Mouse (Mus musculus) G1E (cell line): ENCODE measurements around the gene Pou5f1. TPM values are rescaled to one million over a fixed set of nuclear protein-coding genes. Genes with fewer than 3 reads are reported as not detected.

Experiments used
- ATAC-seq: 2 replicates; pipeline ENCODE4 v1.8.0; 2016; ENCODE audit warnings: mild to moderate bottlenecking; ENCODE audit not compliant: insufficient number of reproducible peaks, poor library complexity, low FRiP score, severe bottlenecking; ENCODE audit errors: extremely low read depth
- DNase-seq: peaks from one replicate; pipeline ENCODE4 v3.0.0; 2012; ENCODE audit warnings: low spot score
- H3K27me3 ChIP-seq: 2 replicates; pipeline ENCODE4 v1.6.1; 2012; ENCODE audit warnings: mild to moderate bottlenecking, low read length, inconsistent platforms; ENCODE audit not compliant: insufficient read depth
- H3K36me3 ChIP-seq: replicated peaks from 2 replicates; pipeline ENCODE3; 2012; ENCODE audit warnings: mild to moderate bottlenecking, inconsistent platforms
- H3K4me1 ChIP-seq: 2 replicates; pipeline ENCODE4 v1.6.1; 2012; ENCODE audit warnings: low read depth, low read length, inconsistent platforms, mixed read lengths; ENCODE audit not compliant: insufficient read depth
- H3K4me3 ChIP-seq: 2 replicates; pipeline ENCODE4 v1.5.1; 2012; ENCODE audit warnings: low read depth, mild to moderate bottlenecking, inconsistent platforms, low read length, moderate library complexity, mixed read lengths
- H3K9me3 ChIP-seq: replicated peaks from 2 replicates; pipeline ENCODE4 v1.6.1; 2012; ENCODE audit warnings: inconsistent platforms
- CTCF ChIP-seq: IDR thresholded peaks from 2 replicates; pipeline ENCODE4 v1.5.1; 2012; ENCODE audit warnings: low read depth, low read length, inconsistent platforms, mixed read lengths
- GATA1 ChIP-seq: IDR thresholded peaks from 2 replicates; pipeline ENCODE4 v1.6.1; 2012; ENCODE audit warnings: borderline replicate concordance, low read length, inconsistent platforms, mixed read lengths
- GATA2 ChIP-seq: IDR thresholded peaks from 2 replicates; pipeline ENCODE4 v1.6.1; 2012; ENCODE audit warnings: low read depth, low read length, inconsistent platforms, borderline replicate concordance
- POLR2AphosphoS5 ChIP-seq: IDR thresholded peaks from 2 replicates; pipeline ENCODE4 v1.6.1; 2012; ENCODE audit warnings: low read depth, low read length, inconsistent platforms; ENCODE audit not compliant: insufficient replicate concordance
- TAL1 ChIP-seq: conservative IDR thresholded peaks from 2 replicates; pipeline ENCODE4 v1.6.1; 2012; ENCODE audit warnings: low read depth, low read length, inconsistent platforms, mixed read lengths
- polyA plus RNA-seq: library from polyadenylated mRNA; stranded (reverse); fragments of >175 nt; gene quantifications from 2 replicates; pipeline ENCODE4 v1.2.3, GENCODE M21; 2012
- total RNA-seq, 2 experiments: library from RNA; stranded (forward) in 1 of 2; stranded (reverse) in 1 of 2; fragments of 200-1000 nt in 1 of 2; fragments of >200 nt in 1 of 2; fragmentation: Nextera tagmentation in 1 of 2; gene quantifications; 2 replicates each; pipeline ENCODE4 v1.2.3; 2014 to 2017

Gene Pou5f1
- total and polyA plus RNA-seq, 3 experiments = 0.11 TPM; not detected in 2

DNA sequence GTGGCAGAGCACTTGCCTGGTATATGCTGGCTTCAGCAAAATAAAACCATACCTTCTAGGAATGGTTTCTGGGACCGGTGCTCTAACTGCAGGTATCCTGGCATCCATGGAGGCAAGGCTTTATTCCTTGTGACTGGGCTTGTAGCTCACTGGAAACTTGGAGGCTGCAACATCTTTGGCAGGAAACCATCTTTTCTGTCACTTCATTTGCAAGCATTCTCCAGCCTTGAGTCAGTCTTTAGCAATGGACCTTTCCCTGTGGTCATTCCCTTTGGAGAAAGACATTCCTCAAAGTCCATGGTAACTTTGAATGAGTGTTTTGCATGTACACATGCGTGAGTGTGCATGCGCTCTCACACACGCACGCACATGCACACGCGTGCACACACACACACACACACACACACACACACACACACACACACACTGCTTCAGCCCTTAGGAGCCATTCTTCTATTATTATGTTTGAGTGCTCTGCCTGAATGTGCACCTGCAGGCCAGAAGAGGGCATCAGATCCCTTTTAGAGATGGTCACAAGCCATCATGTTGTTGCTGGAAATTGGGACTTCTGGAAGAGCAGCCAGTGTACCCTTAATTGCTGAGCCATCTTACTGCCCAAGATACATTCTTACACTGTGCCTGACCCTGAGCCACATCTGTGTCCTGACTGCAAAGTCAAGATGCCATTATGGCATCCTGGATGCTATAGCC lies 7.3 kb downstream of the Pou5f1 start:
- no peak for TF ChIP-seq GATA2
- ATAC-seq (no peak), DNase-seq (no peak)
- Histone ChIP-seq H3K4me1 (peaks cover 38% of the 10 kb centered on the region), H3K4me3 (no peak overlapping the region), H3K36me3 (peaks cover 39% of the 10 kb centered on the region), H3K9me3 (no peaks in the 10 kb centered on the region), H3K27me3 (peaks cover 14% of the 10 kb centered on the region)

DNA sequence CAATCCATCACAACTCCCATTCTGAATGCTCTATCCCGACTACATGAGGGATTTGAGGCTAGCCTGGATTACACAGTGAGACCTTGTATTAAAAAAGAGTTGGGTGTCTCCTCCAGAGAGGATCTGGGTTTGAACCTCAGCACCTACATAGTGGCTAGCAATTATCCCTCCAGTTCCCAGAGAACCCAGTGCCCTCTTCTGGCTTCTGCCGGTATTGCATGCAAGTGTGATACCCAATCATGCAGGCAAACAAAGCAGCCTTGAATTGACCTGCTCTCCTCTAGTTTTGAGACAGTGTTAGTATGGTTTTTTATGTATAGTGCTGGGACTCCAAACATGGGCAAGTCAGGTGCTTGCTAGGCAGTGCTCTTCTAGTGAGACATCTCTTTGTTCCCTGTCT lies 8.1 kb downstream of the Pou5f1 start:
- Histone ChIP-seq H3K36me3 (peaks cover 46% of the 10 kb centered on the region), H3K4me1 (peaks cover 42% of the 10 kb centered on the region), H3K27me3 (peaks cover 8% of the 10 kb centered on the region), H3K9me3 (no peaks in the 10 kb centered on the region), H3K4me3 (no peak overlapping the region)
- peak; percentile 29 for DNase-seq
- no peak for ATAC-seq
- TF ChIP-seq TAL1 = no peak
- peak; percentile 89 for TF ChIP-seq CTCF

DNA sequence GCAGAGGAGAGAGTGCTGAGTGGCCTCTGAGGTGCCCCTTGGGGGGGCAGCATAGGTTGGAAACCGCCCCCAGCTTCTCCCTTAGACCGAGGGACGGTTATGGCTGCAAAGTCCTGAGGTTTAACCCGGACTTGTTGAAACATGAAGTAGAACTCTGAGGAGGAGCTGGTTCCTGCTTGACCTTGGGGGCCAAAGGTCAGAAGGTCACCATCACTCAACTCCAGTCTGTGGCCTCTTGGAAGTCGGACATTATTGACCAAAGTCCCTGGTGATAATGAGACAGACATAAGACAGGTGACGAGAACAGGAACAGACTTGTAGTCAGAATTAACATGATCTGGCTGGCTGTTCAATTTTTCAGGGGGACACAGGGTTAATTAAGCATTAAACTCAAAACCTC lies 8.9 kb downstream of the Pou5f1 start:
- no peak for ATAC-seq
- no peak for TF ChIP-seq GATA1
- TF ChIP-seq CTCF = no peak
- TF ChIP-seq TAL1 = no peak
- TF ChIP-seq GATA2 = no peak
- TF ChIP-seq POLR2AphosphoS5 = no peak
- no peak for DNase-seq
- Histone ChIP-seq H3K27me3 (no peaks in the 10 kb centered on the region), H3K9me3 (no peaks in the 10 kb centered on the region), H3K4me3 (peak overlapping the region; percentile 46; the same call in 1 of the 2 replicates), H3K4me1 (peaks cover 42% of the 10 kb centered on the region), H3K36me3 (peaks cover 51% of the 10 kb centered on the region)

DNA sequence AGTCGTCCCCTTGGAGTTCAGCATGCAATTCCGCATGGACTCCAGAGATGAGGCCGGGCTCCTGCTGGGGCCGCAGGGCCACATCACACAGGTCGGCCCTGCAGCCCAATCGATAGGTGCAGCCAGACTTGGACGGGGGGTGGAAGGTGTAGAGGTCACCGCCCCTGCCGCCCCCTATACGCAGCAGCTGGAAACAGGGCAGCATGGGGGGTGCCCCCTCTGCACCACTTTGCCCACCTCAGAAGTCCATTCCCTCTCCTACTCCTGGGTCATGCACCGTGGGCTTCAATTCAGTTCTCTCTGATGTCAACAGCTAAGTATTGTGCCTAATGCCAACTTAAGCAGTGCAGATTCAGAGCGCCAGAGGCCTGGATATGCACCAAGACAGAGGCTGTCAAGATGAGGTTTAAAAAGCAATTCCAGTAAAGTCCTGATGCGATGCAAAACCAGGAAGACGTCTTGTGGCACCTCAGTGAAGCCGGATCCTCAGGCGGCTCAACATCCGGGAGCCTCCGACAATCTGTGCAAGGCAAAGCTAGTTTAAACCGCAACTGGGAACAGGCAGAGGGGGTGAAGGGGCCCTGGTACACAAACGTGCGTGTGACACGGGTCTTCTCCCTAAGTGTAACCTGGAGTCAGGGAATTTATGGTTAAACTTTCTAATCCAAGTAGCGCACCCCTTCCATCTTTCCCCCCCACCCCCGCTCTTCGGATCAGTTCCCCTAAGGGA lies 10.3 kb downstream of the Pou5f1 start:
- Histone ChIP-seq H3K27me3 (no peaks in the 10 kb centered on the region), H3K36me3 (peaks cover 64% of the 10 kb centered on the region), H3K4me1 (peaks cover 42% of the 10 kb centered on the region), H3K4me3 (peak overlapping the region; percentile 73), H3K9me3 (no peaks in the 10 kb centered on the region)
- no peak for TF ChIP-seq GATA2
- no peak for TF ChIP-seq POLR2AphosphoS5
- no peak for TF ChIP-seq GATA1
- no peak for TF ChIP-seq TAL1
- TF ChIP-seq CTCF = no peak
- ATAC-seq (no peak), DNase-seq (no peak)

DNA sequence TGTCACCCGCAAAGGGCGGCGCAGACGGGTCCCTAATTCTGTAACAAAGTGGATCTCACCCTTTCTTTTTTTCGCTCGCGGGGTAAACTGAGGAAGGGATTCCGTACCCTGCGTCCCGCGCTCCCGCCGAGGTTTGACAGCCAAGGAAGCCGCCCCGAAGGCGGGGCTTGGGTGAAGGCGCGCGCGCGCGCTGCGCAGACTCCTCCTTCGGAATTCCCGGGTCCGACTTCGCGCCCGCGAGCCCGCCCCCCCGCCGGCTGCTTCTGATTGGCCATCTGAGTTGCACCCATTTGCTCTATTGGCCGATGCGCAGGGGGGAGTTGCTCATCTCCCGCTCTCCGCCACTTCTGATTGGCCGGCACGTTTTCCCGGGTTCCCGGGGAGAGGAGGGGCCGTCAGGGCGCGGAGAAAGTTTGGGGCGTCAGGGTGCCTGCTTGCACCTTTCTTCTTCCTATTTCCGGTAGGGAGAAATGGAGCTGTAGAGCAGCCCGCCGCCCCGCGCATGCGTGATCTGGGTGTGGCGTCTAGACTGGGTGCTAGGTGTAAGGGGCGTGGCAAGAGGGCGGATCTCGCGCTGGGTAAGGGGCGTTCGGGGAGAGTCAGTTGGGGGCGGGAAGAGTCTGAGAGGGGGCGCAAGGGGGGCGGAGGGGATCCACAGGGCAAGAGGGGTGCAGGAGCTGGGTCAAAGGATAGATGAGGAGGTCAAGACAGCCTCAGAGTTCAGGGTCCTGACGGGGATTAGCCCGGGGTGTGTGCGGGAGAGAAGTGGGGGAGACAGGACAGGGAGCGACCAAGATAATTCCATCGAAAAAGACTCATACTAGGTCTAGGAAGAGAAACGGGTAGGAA lies 11.1 kb downstream of the Pou5f1 start, which contains the start of the genes Tcf19 and Cchcr1:
Gene Tcf19 (minus strand): TSS at position 173 of the 849 bp plus-strand sequence.
Gene Cchcr1 (plus strand): TSS at position 449 of the 849 bp plus-strand sequence.
- peaks cover 42% of the 10 kb centered on the region for H3K4me1 ChIP-seq
- ATAC-seq = peak; percentile 97
- peaks cover 72% of the 10 kb centered on the region for H3K36me3 ChIP-seq
- H3K4me3 ChIP-seq = peak within 1 kb of the TSS; percentile 73
- H3K9me3 ChIP-seq = no peaks in the 10 kb centered on the region
- no peaks in the 10 kb centered on the region for H3K27me3 ChIP-seq
- TF ChIP-seq GATA2 = no peak
- TF ChIP-seq POLR2AphosphoS5 = no peak
- no peak for TF ChIP-seq GATA1
- DNase-seq = peak; percentile 100

DNA sequence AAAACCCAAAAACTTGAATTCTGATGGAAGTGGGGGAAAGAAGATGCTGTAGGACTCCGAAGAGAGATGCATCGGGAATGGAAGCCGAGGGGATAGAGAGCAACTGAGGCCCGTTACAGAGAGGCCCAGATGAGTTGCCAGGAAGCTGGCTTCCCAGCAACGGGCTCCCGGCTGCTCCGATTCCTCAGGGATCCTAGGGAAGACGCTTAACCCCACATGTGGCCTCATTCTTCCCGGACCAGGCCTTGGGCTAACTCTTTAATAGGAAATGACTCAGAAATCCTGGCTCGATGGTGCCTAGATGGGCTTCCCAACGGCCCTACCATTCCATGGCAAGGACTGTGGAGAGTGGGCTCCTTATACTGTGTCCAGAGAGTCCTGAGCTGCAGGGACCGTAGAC lies 11.7 kb downstream of the Pou5f1 start:
- DNase-seq = peak; percentile 26
- Histone ChIP-seq H3K36me3 (peaks cover 72% of the 10 kb centered on the region), H3K4me3 (peak overlapping the region; percentile 73)

More for the DNA sequence above, 11.7 kb downstream of the Pou5f1 start:
- TF ChIP-seq TAL1 (no peak), GATA1 (no peak), CTCF (no peak), POLR2AphosphoS5 (no peak), GATA2 (no peak)
- Histone ChIP-seq H3K9me3 (no peaks in the 10 kb centered on the region), H3K4me1 (peaks cover 42% of the 10 kb centered on the region), H3K27me3 (no peaks in the 10 kb centered on the region)
- ATAC-seq = no peak
